Mouse (Mus musculus) midbrain, postnatal 0 days (tissue): ENCODE measurements around the gene Itgb1bp1. TPM values are rescaled to one million over a fixed set of nuclear protein-coding genes. Genes with fewer than 3 reads are reported as not detected.

Source experiments
- ATAC-seq: fragments of 200-750 bp; cut with Nextera tagmentation; 2 replicates; pipeline ENCODE4 v1.8.0; 2017; ENCODE audit warnings: moderate number of reproducible peaks, mild to moderate bottlenecking, moderate TSS enrichment, moderate library complexity; ENCODE audit not compliant: low FRiP score
- DNase-seq: peaks from one replicate; pipeline ENCODE4 v3.0.0-alpha.2; 2015; ENCODE audit warnings: low spot score
- H3K27ac ChIP-seq: fragments of 300-500 bp; sonication (generic); 2 replicates; pipeline ENCODE4 v1.5.1; 2014; ENCODE audit warnings: low read depth, mild to moderate bottlenecking, low read length, mixed read lengths
- H3K27me3 ChIP-seq: fragments of 300-500 bp; sonication (generic); 2 replicates; pipeline ENCODE4 v1.6.1; 2014; ENCODE audit warnings: low read length, control low read depth, mixed read lengths; ENCODE audit not compliant: insufficient read depth
- H3K36me3 ChIP-seq: fragments of 300-500 bp; sonication (generic); 2 replicates; pipeline ENCODE4 v1.6.1; 2014; ENCODE audit warnings: low read length, control low read depth, mixed read lengths; ENCODE audit not compliant: insufficient read depth
- H3K4me1 ChIP-seq: fragments of 300-500 bp; sonication (generic); 2 replicates; pipeline ENCODE4 v1.6.1; 2014; ENCODE audit warnings: mild to moderate bottlenecking, control low read depth, antibody characterized with exemption, low read length, mixed read lengths; ENCODE audit not compliant: insufficient read depth
- H3K4me2 ChIP-seq: fragments of 300-500 bp; sonication (generic); 2 replicates; pipeline ENCODE4 v1.6.1; 2014; ENCODE audit warnings: low read depth, mild to moderate bottlenecking, low read length, mixed read lengths; ENCODE audit not compliant: poor library complexity, severe bottlenecking
- H3K4me3 ChIP-seq: fragments of 300-500 bp; sonication (generic); 2 replicates; pipeline ENCODE4 v1.5.1; 2014; ENCODE audit warnings: low read depth, mild to moderate bottlenecking, low read length, moderate library complexity
- H3K9ac ChIP-seq: fragments of 300-500 bp; sonication (generic); replicated peaks from 2 replicates; pipeline ENCODE4 v1.6.1; 2014; ENCODE audit warnings: mild to moderate bottlenecking, low read length, moderate library complexity, mixed read lengths; ENCODE audit not compliant: poor library complexity, severe bottlenecking
- H3K9me3 ChIP-seq: fragments of 300-500 bp; sonication (generic); 2 replicates; pipeline ENCODE4 v1.6.1; 2016; ENCODE audit warnings: low read length, control low read depth
- CTCF ChIP-seq: IDR thresholded peaks from 2 replicates; pipeline ENCODE4 v1.5.1; 2016; ENCODE audit warnings: antibody characterized with exemption, mild to moderate bottlenecking
- whole genome bisulfite sequencing: fragments of 180-500 bp; shearing (Covaris S2); extraction: QIAGEN DNeasy Blood & Tissue Kit; methylation state at CpG from one replicate; pipeline ENCODE4 v1.1.7; 2014; 5-methylcytosine and 5-hydroxymethylcytosine counted together
- polyA plus RNA-seq: library from polyadenylated mRNA; unstranded; fragments of >200 nt; fragmentation: Nextera tagmentation; extraction: Ambion mirVana; gene quantifications from 2 replicates; pipeline ENCODE4 v1.2.1, GENCODE M21; 2015
- total RNA-seq: library from RNA; depleted of rRNA; stranded (reverse); fragments of >200 nt; gene quantifications from 2 replicates; pipeline ENCODE4 v1.2.3, GENCODE M21; 2014

The Itgb1bp1 gene
- total and polyA plus RNA-seq, 2 experiments from 2014 or later: 17.5 to 30.0 TPM

GRCm38 (mm10) chr12:21312201-21312600, 26.1 kb upstream of the Itgb1bp1 start:
- Histone ChIP-seq H3K4me2 (no peak overlapping the region), H3K27me3 (no peaks in the 10 kb centered on the region), H3K4me1 (no peaks in the 10 kb centered on the region), H3K36me3 (peaks cover 66% of the 10 kb centered on the region), H3K27ac (no peak overlapping the region), H3K9ac (no peak overlapping the region), H3K9me3 (no peaks in the 10 kb centered on the region), H3K4me3 (no peak overlapping the region)
- TF ChIP-seq CTCF: no peak
- DNase-seq (no peak), ATAC-seq (no peak)
- WGBS: 88% methylated on average over 5 of the region's 5 CpGs

- no peak overlapping the region for H3K4me2 ChIP-seq
- 97% methylated on average over 4 of the region's 4 CpGs for WGBS
- no peaks in the 10 kb centered on the region for H3K27me3 ChIP-seq
- ATAC-seq (no peak), DNase-seq (no peak)
- TF ChIP-seq CTCF: no peak
- H3K4me3 ChIP-seq: no peak overlapping the region
- H3K36me3 ChIP-seq: peaks cover 82% of the 10 kb centered on the region
- no peak overlapping the region for H3K9ac ChIP-seq
- no peaks in the 10 kb centered on the region for H3K4me1 ChIP-seq
- H3K27ac ChIP-seq: no peak overlapping the region
- H3K9me3 ChIP-seq: no peaks in the 10 kb centered on the region
Observed at GRCm38 (mm10) chr12:21306721-21307120, 20.6 kb upstream of the Itgb1bp1 start.

- no peak overlapping the region for H3K4me2 ChIP-seq
- no peaks in the 10 kb centered on the region for H3K4me1 ChIP-seq
- no peak overlapping the region for H3K27ac ChIP-seq
- H3K9ac ChIP-seq: no peak overlapping the region
- DNase-seq (no peak), ATAC-seq (no peak)
- TF ChIP-seq CTCF: no peak
- WGBS: 93% methylated on average over 4 of the region's 4 CpGs
- no peak overlapping the region for H3K4me3 ChIP-seq
- peaks cover 83% of the 10 kb centered on the region for H3K36me3 ChIP-seq
- H3K27me3 ChIP-seq: no peaks in the 10 kb centered on the region
- H3K9me3 ChIP-seq: no peaks in the 10 kb centered on the region
Observed at GRCm38 (mm10) chr12:21305741-21306140, 19.7 kb upstream of the Itgb1bp1 start.

GRCm38 (mm10) chr12:21302361-21302783, 16.3 kb upstream of the Itgb1bp1 start:
- H3K36me3 ChIP-seq: peaks cover 77% of the 10 kb centered on the region
- no peak overlapping the region for H3K4me2 ChIP-seq
- H3K4me3 ChIP-seq: no peak overlapping the region
- no peak overlapping the region for H3K9ac ChIP-seq
- H3K4me1 ChIP-seq: no peaks in the 10 kb centered on the region
- ATAC-seq: no peak
- H3K27ac ChIP-seq: no peak overlapping the region
- WGBS: 84% methylated on average over 5 of the region's 5 CpGs
- no peaks in the 10 kb centered on the region for H3K27me3 ChIP-seq
- no peak for TF ChIP-seq CTCF
- no peaks in the 10 kb centered on the region for H3K9me3 ChIP-seq
- DNase-seq: no peak

GRCm38 (mm10) chr12:21301932-21302331, 15.8 kb upstream of the Itgb1bp1 start:
- 89% methylated on average over 8 of the region's 8 CpGs for WGBS
- Histone ChIP-seq H3K36me3 (peaks cover 78% of the 10 kb centered on the region), H3K27me3 (no peaks in the 10 kb centered on the region), H3K9me3 (no peaks in the 10 kb centered on the region), H3K4me3 (no peak overlapping the region), H3K27ac (no peak overlapping the region), H3K4me1 (no peaks in the 10 kb centered on the region), H3K9ac (no peak overlapping the region), H3K4me2 (no peak overlapping the region)
- no peak for ATAC-seq
- no peak for TF ChIP-seq CTCF
- no peak for DNase-seq

- peaks cover 77% of the 10 kb centered on the region for H3K36me3 ChIP-seq
- ATAC-seq: no peak
- WGBS: 93% methylated on average over 7 of the region's 7 CpGs
Observed at GRCm38 (mm10) chr12:21301324-21301723, 15.2 kb upstream of the Itgb1bp1 start.

More at GRCm38 (mm10) chr12:21301324-21301723, 15.2 kb upstream of the Itgb1bp1 start:
- no peaks in the 10 kb centered on the region for H3K9me3 ChIP-seq
- H3K27me3 ChIP-seq: no peaks in the 10 kb centered on the region
- H3K4me2 ChIP-seq: no peak overlapping the region
- DNase-seq: no peak
- no peak overlapping the region for H3K4me3 ChIP-seq
- no peak overlapping the region for H3K9ac ChIP-seq
- H3K27ac ChIP-seq: no peak overlapping the region
- TF ChIP-seq CTCF: no peak
- no peaks in the 10 kb centered on the region for H3K4me1 ChIP-seq
